In genomic region chr4:135567042-135567441, GRCm38 (mm10) we compare ENCODE assay signal across 13 mouse cellular contexts. TPM values are rescaled to one million over a fixed set of nuclear protein-coding genes. Genes with fewer than 3 reads are reported as not detected.
DNase-seq lines count a peak whose midpoint lies in the region; ATAC-seq and TF ChIP-seq lines count a peak whose summit lies in the region.
"Had no signal": no experiment of that assay in that cellular context is flagged by ENCODE, and none has a peak within 500 bp of the region (broad histone marks: within the 10 kb centered on the region; RNA-seq: fewer than 3 reads in every experiment).

No protein-coding gene starts in this region.

- H3K9ac ChIP-seq in embryonic facial prominence, embryonic 14.5 days (ENCODE audit: low read depth, low read length), result peak overlapping the region; percentile 40; the same call in 1 of the 2 replicates

- H3K9me3 ChIP-seq in E14TG2a.4 (ENCODE audit: low read length), result no peaks in the 10 kb centered on the region
- no peaks in the 10 kb centered on the region for H3K9me3 ChIP-seq in embryonic facial prominence, embryonic 14.5 days (ENCODE audit: control insufficient read depth, low read length)
- H3K9me3 ChIP-seq: G1E; megakaryocyte, embryonic 14.5 days had no signal

- intact Hi-C loops in left cerebral cortex, postnatal 14 days (cut with DNase I), result no loop called here
- intact Hi-C loops in left cerebral cortex, postnatal 36 days (cut with DNase I), result no loop called here

- no peak for TF ChIP-seq CTCF in E14TG2a.4 (conservative IDR thresholded peaks at IDR 0.05; ENCODE audit: low read length)

- H3K27ac ChIP-seq in embryonic facial prominence, embryonic 14.5 days (replicated peaks; ENCODE audit: low read depth, low read length), result no peak overlapping the region

- 0 out of 2 replicates have a peak, but pooled peaks have one; percentile 17 for ATAC-seq in embryonic facial prominence, embryonic 14.5 days (ENCODE audit: low read depth)
- ATAC-seq in activated CD4-positive, CD25-positive, alpha-beta regulatory T cell, adult 4 months, result no peak

- H3K4me3 ChIP-seq in E14TG2a.4 (replicated peaks; ENCODE audit: low read length), result peak overlapping the region; percentile 32; the same call in 1 of the 2 replicates
- no peak overlapping the region for H3K4me3 ChIP-seq in embryonic facial prominence, embryonic 14.5 days (ENCODE audit: low read depth, low read length)
- H3K4me3 ChIP-seq: megakaryocyte, embryonic 14.5 days had no signal

- peaks cover 93% of the 10 kb centered on the region for H3K4me1 ChIP-seq in E14TG2a.4 (replicated peaks; ENCODE audit: low read depth, low read length)
- H3K4me1 ChIP-seq in embryonic facial prominence, embryonic 14.5 days (ENCODE audit: control insufficient read depth, insufficient read depth, low read length), result peaks cover 32% of the 10 kb centered on the region

- peaks cover 12% of the 10 kb centered on the region for H3K27me3 ChIP-seq in E14TG2a.4 (ENCODE audit: insufficient read depth, low read length)
- H3K27me3 ChIP-seq in embryonic facial prominence, embryonic 14.5 days (replicated peaks; ENCODE audit: control insufficient read depth, insufficient read depth, low read length), result peaks cover 37% of the 10 kb centered on the region

- peaks cover 6% of the 10 kb centered on the region for H3K36me3 ChIP-seq in E14TG2a.4 (ENCODE audit: insufficient read depth, low read length)
- no peaks in the 10 kb centered on the region for H3K36me3 ChIP-seq in embryonic facial prominence, embryonic 14.5 days (ENCODE audit: control insufficient read depth, insufficient read depth, low read length)
- H3K36me3 ChIP-seq: G1E had no signal

- DNase-seq in left cerebral cortex, postnatal 14 days (ENCODE audit: low spot score in 2 of 2), result peak; percentile 33 to 45
- DNase-seq in left cerebral cortex, postnatal 36 days (ENCODE audit: low spot score in 2 of 2), result no peak
- peak; percentile 52 for DNase-seq in embryonic facial prominence, embryonic 14.5 days (ENCODE audit: low spot score)
- DNase-seq in heart, postnatal 4 days, result peak; percentile 49
- no peak for DNase-seq in spleen, adult 12 weeks (ENCODE audit: low spot score)
- no peak for DNase-seq in thymus, adult 18-20 months
- DNase-seq: adrenal gland, postnatal 25 days; cerebellum, postnatal 25 days; liver had no signal

- 31% methylated on average over 11 of the region's 11 CpGs for WGBS in embryonic facial prominence, embryonic 14.5 days

- H3K4me2 ChIP-seq in embryonic facial prominence, embryonic 14.5 days (ENCODE audit: low read depth, low read length), result no peak overlapping the region

RNA-seq across cellular contexts. Expression of gene Grhl3, which starts 6.4 kb away (rescaled TPM):
- total RNA-seq in left cerebral cortex, postnatal 14 days (2021), result 1 to 10 TPM in 1 of 2 experiments, under 1 TPM in 1; 0.95 to 1.4 TPM
- 1 to 10 TPM; 1.2 to 1.6 TPM for total RNA-seq in left cerebral cortex, postnatal 36 days (2021)
- 13.3 and 21.3 TPM in 2 replicates for polyA plus RNA-seq in embryonic facial prominence, embryonic 14.5 days (2014; fragmentation: Nextera tagmentation; extraction: Ambion mirVana)
- total RNA-seq in heart, postnatal 4 days (2021), result 1 to 10 TPM; 1.0 to 1.2 TPM
- not detected for polyA plus RNA-seq in activated CD4-positive, CD25-positive, alpha-beta regulatory T cell, adult 4 months (2017; shearing (Covaris generic))
- total RNA-seq: adrenal gland, postnatal 25 days; G1E had no signal
- polyA plus RNA-seq: G1E had no signal

Comparison
In these comparisons a context has a peak if more than half of its experiments do, and no peak if none do; other contexts are left out.
1. DNase-seq: peak in left cerebral cortex, postnatal 14 days (2 of 2), embryonic facial prominence, embryonic 14.5 days (single experiment) and heart, postnatal 4 days (single experiment); none in left cerebral cortex, postnatal 36 days (0 of 2), spleen, adult 12 weeks (single experiment) and thymus, adult 18-20 months (0 of 2).